Mouse (Mus musculus) hindlimb bud, embryonic 11.5 days (tissue): Measurements from ENCODE around the gene Rbmy.
"Not testable (repeated sequence)": the region's sequence is repeated elsewhere in the genome, so short reads cannot be mapped to it uniquely, and the experiment has no call there.

Experiments used
- DNase-seq: peaks from one replicate; pipeline ENCODE4 v3.0.0-alpha.2; 2012; ENCODE audit warnings: low read depth, low spot score; ENCODE audit errors: extremely low spot score

Rbmy gene

GRCm38 (mm10) chrY:2830380-2830779 lies at the start of gene Rbmy, which contains the start of gene Gm10256:
TSS of gene Rbmy (plus strand) at chrY:2830680.
TSS of gene Gm10256 (plus strand) at chrY:2830699.
- DNase-seq = not testable (repeated sequence)

- not testable (repeated sequence) for DNase-seq
These were observed 34.4 kb upstream of the Rbmy start, which contains the start of gene Gm4064 for GRCm38 (mm10) chrY:2796105-2796504. TSS of gene Gm4064 (minus strand) at chrY:2796205.
